Mouse (Mus musculus): Measurements from ENCODE around the gene Sbk2. TPM values are rescaled to one million over a fixed set of nuclear protein-coding genes. Genes with fewer than 3 reads are reported as not detected.
A peak's percentile ranks its signal among the peaks of the same experiment; 100 is the strongest.

The Sbk2 gene
- total and polyA plus RNA-seq, 2 experiments from 2014 or later: 0.20 to 0.49 TPM

GRCm38 (mm10) chr7:4918681-4919080 lies 45.5 kb downstream of the Sbk2 start:
- 94% methylated on average over 15 of the region's 15 CpGs for WGBS
- no peak overlapping the region for H3K27ac ChIP-seq (ENCODE audit: low read depth, low read length)
- H3K27me3 ChIP-seq (ENCODE audit: insufficient read depth, low read length): no peaks in the 10 kb centered on the region
- H3K36me3 ChIP-seq (ENCODE audit: insufficient read depth, low read length): peaks cover 23% of the 10 kb centered on the region
- H3K4me3 ChIP-seq (ENCODE audit: low read depth, low read length): no peak overlapping the region
- no peaks in the 10 kb centered on the region for H3K9me3 ChIP-seq (ENCODE audit: low read length)
- DNase-seq (ENCODE audit: low spot score): no peak
- H3K9ac ChIP-seq (replicated peaks; ENCODE audit: low read length, poor library complexity, severe bottlenecking): no peak overlapping the region
- peaks cover 25% of the 10 kb centered on the region for H3K4me1 ChIP-seq (ENCODE audit: insufficient read depth, low read length)
- no peak for TF ChIP-seq CTCF (IDR thresholded peaks at IDR 0.05)
- no peak for ATAC-seq (ENCODE audit: low FRiP score)
- no peak overlapping the region for H3K4me2 ChIP-seq (ENCODE audit: low read depth, low read length, poor library complexity, severe bottlenecking)

DNA sequence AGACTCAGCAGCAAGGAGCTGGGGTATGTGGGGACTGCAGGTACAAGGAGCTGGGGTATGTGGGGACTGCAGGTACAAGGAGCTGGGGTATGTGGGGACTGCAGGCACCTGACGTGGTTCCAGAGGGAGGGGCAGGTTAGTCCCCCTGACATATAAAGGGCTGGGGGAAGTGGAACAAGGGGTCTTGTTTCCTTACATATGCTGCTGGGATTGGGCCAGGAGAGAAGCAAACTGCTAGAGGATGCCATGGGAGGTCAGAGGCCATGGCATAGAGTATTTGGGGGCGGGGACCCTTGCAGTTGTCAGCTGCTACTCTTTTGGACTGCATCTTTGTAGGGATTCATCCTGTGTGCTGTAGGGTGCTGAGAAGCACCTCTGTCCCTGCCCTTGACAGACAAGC lies 46.7 kb downstream of the Sbk2 start:
- no peaks in the 10 kb centered on the region for H3K27me3 ChIP-seq (ENCODE audit: insufficient read depth, low read length)
- ATAC-seq (ENCODE audit: low FRiP score): no peak
- DNase-seq (ENCODE audit: low spot score): no peak
- H3K9ac ChIP-seq (replicated peaks; ENCODE audit: low read length, poor library complexity, severe bottlenecking): no peak overlapping the region
- H3K27ac ChIP-seq (ENCODE audit: low read depth, low read length): no peak overlapping the region
- peaks cover 18% of the 10 kb centered on the region for H3K4me1 ChIP-seq (ENCODE audit: insufficient read depth, low read length)
- TF ChIP-seq CTCF (IDR thresholded peaks at IDR 0.05): no peak
- no peaks in the 10 kb centered on the region for H3K9me3 ChIP-seq (ENCODE audit: low read length)
- peaks cover 23% of the 10 kb centered on the region for H3K36me3 ChIP-seq (ENCODE audit: insufficient read depth, low read length)
- H3K4me3 ChIP-seq (ENCODE audit: low read depth, low read length): no peak overlapping the region
- 91% methylated on average over 2 of the region's 2 CpGs for WGBS
- no peak overlapping the region for H3K4me2 ChIP-seq (ENCODE audit: low read depth, low read length, poor library complexity, severe bottlenecking)

- no peaks in the 10 kb centered on the region for H3K27me3 ChIP-seq (ENCODE audit: insufficient read depth, low read length)
- peak overlapping the region; percentile 74 for H3K9ac ChIP-seq (replicated peaks; ENCODE audit: low read length, poor library complexity, severe bottlenecking)
- no peaks in the 10 kb centered on the region for H3K9me3 ChIP-seq (ENCODE audit: low read length)
- 5% methylated on average over 14 of the region's 14 CpGs for WGBS
- no peak for TF ChIP-seq CTCF (IDR thresholded peaks at IDR 0.05)
- H3K4me2 ChIP-seq (ENCODE audit: low read depth, low read length, poor library complexity, severe bottlenecking): peak overlapping the region; percentile 44
- H3K36me3 ChIP-seq (ENCODE audit: insufficient read depth, low read length): peaks cover 23% of the 10 kb centered on the region
- peaks cover 8% of the 10 kb centered on the region; the same call in 1 of the 2 replicates for H3K4me1 ChIP-seq (ENCODE audit: insufficient read depth, low read length)
- ATAC-seq (ENCODE audit: low FRiP score): peak; percentile 11
- peak overlapping the region; percentile 98 for H3K27ac ChIP-seq (ENCODE audit: low read depth, low read length)
- DNase-seq (ENCODE audit: low spot score): peak; percentile 67
- peak overlapping the region; percentile 57 for H3K4me3 ChIP-seq (ENCODE audit: low read depth, low read length)
These were observed 48.4 kb downstream of the Sbk2 start for GRCm38 (mm10) chr7:4915669-4916416.

- peaks cover 18% of the 10 kb centered on the region for H3K36me3 ChIP-seq (ENCODE audit: insufficient read depth, low read length)
- peak within 1 kb of the TSS; percentile 74 for H3K9ac ChIP-seq (replicated peaks; ENCODE audit: low read length, poor library complexity, severe bottlenecking)
- peak within 1 kb of the TSS; percentile 57 for H3K4me3 ChIP-seq (ENCODE audit: low read depth, low read length)
- peak within 1 kb of the TSS; percentile 44 for H3K4me2 ChIP-seq (ENCODE audit: low read depth, low read length, poor library complexity, severe bottlenecking)
- H3K9me3 ChIP-seq (ENCODE audit: low read length): no peaks in the 10 kb centered on the region
- TF ChIP-seq CTCF (IDR thresholded peaks at IDR 0.05): no peak
- under 1% methylated on average over 34 of the region's 56 CpGs for WGBS
- DNase-seq (ENCODE audit: low spot score) (peak; percentile 97), ATAC-seq (ENCODE audit: low FRiP score) (peak; percentile 91)
- H3K27me3 ChIP-seq (ENCODE audit: insufficient read depth, low read length): no peaks in the 10 kb centered on the region
- H3K4me1 ChIP-seq (ENCODE audit: insufficient read depth, low read length): peaks cover 8% of the 10 kb centered on the region; the same call in 1 of the 2 replicates
- H3K27ac ChIP-seq (ENCODE audit: low read depth, low read length): peak within 1 kb of the TSS; percentile 98
These were observed 49.1 kb downstream of the Sbk2 start, which contains the start of gene Zfp628 for GRCm38 (mm10) chr7:4915007-4915665. Gene Zfp628 (plus strand): TSS chr7:4915217.

- DNase-seq (ENCODE audit: low spot score): peak; percentile 55
- WGBS: 60% methylated on average over 5 of the region's 5 CpGs
- 0 out of 2 replicates have a peak overlapping the region, but pooled peaks have one; percentile 9 for H3K4me2 ChIP-seq (ENCODE audit: low read depth, low read length, poor library complexity, severe bottlenecking)
- no peak overlapping the region for H3K27ac ChIP-seq (ENCODE audit: low read depth, low read length)
- no peaks in the 10 kb centered on the region for H3K36me3 ChIP-seq (ENCODE audit: insufficient read depth, low read length)
- H3K27me3 ChIP-seq (ENCODE audit: insufficient read depth, low read length): no peaks in the 10 kb centered on the region
- no peak for ATAC-seq (ENCODE audit: low FRiP score)
- peaks cover 8% of the 10 kb centered on the region; the same call in 1 of the 2 replicates for H3K4me1 ChIP-seq (ENCODE audit: insufficient read depth, low read length)
- H3K9me3 ChIP-seq (ENCODE audit: low read length): no peaks in the 10 kb centered on the region
- H3K4me3 ChIP-seq (ENCODE audit: low read depth, low read length): peak overlapping the region; percentile 16
- no peak for TF ChIP-seq CTCF (IDR thresholded peaks at IDR 0.05)
- H3K9ac ChIP-seq (replicated peaks; ENCODE audit: low read length, poor library complexity, severe bottlenecking): no peak overlapping the region
These were observed 52.0 kb downstream of the Sbk2 start for GRCm38 (mm10) chr7:4912248-4912647.

GRCm38 (mm10) chr7:4911561-4911960 lies 52.6 kb downstream of the Sbk2 start:
- Histone ChIP-seq H3K27ac (ENCODE audit: low read depth, low read length) (no peak overlapping the region), H3K4me2 (ENCODE audit: low read depth, low read length, poor library complexity, severe bottlenecking) (0 out of 2 replicates have a peak overlapping the region, but pooled peaks have one; percentile 12), H3K9me3 (ENCODE audit: low read length) (no peaks in the 10 kb centered on the region), H3K27me3 (ENCODE audit: insufficient read depth, low read length) (no peaks in the 10 kb centered on the region), H3K36me3 (ENCODE audit: insufficient read depth, low read length) (no peaks in the 10 kb centered on the region), H3K4me1 (ENCODE audit: insufficient read depth, low read length) (0 out of 2 replicates have a peak, but pooled peaks cover 3% of the 10 kb centered on the region), H3K9ac (replicated peaks; ENCODE audit: low read length, poor library complexity, severe bottlenecking) (no peak overlapping the region), H3K4me3 (ENCODE audit: low read depth, low read length) (no peak overlapping the region; the same call in 1 of the 2 replicates)
- ATAC-seq (ENCODE audit: low FRiP score): no peak
- peak; percentile 61 for TF ChIP-seq CTCF (IDR thresholded peaks at IDR 0.05)
- peak; percentile 72 for DNase-seq (ENCODE audit: low spot score)
- WGBS: 36% methylated on average over 9 of the region's 9 CpGs

Data from midbrain, postnatal 0 days (tissue).